Mouse (Mus musculus): ENCODE results near the gene AC140267.1. TPM values are rescaled to one million over a fixed set of nuclear protein-coding genes. Genes with fewer than 3 reads are reported as not detected.

AC140267.1 gene
- polyA plus RNA-seq, 1 experiment: not detected

DNA sequence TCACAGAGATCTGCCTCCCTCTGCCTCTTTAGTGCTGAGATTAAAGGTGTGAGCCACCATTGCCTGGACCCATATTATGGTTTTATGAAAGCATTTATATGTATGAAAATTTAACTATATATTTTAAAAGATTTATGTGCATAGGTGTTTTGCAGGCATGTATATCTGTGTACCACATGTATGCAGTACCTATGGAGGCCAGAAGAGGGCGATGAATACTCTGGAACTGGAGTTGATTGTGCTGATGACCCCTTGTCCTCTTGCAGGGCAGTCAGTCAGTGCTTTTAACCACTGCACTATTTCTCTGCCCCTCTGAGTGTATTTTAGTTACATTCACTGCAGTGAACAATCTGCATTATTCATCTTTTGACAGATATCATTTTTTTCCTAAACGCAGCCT lies 9.8 kb upstream of the AC140267.1 start:
- 46% methylated on average over 2 of the region's 2 CpGs for WGBS
- peak; percentile 40 for DNase-seq (ENCODE audit: low read depth, low spot score)

DNA sequence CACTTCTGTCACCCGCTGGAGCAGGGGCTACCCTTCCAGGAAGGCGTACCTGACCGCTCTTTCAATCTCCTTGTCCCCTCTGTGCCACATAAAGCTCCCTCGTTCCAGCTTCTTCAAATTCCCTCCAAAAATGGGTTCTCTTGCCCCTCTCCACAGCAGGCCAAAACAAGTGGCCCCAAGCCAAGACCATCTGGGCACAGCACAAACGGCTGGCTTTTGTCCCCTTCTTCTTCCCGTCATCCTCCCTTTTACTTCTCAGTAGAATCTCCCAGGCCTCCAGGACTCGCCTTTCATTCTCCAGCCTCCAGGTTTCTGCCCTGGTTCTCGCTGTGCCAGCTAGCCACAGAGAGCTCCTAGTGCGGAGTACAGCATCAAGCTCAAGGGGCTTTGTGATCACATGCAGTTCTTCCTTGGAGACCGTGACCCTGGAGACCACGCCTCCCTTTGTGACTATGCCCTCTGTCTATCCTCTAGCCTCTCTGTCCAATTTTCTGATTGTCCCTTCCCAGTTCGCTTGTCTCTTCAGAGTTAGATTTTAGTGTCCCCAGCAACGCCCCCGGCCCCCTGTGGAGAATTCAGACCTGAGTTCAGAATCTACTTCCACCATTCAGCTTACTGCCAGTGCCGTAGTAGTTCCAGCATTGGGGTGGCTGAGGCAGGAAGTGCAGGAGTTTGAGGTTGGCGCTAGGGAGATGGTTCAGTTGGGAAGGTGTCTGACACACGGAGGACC lies 7.4 kb upstream of the AC140267.1 start:
- 80% methylated on average over 17 of the region's 17 CpGs for WGBS
- DNase-seq (ENCODE audit: low read depth, low spot score): no peak

DNA sequence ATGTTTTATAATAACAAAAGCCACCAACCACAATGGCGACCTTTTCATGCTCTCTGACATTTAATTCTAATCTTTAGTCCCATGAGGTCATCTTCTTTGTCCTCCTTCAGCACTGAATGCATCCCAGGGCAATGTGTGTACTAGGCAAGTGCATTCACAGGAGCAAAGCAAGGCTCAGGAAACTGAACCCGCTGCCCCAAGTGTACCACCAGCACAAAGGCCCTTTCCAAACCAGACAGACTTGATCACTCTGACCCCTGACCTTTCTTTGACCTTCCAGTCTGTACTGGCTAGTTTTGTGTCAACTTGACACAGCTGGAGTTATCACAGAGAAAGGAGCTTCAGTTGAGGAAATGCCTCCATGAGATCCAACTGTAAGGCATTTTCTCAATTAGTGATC lies 3.3 kb upstream of the AC140267.1 start:
- no peak for DNase-seq (ENCODE audit: low read depth, low spot score)
- 84% methylated on average over 2 of the region's 2 CpGs for WGBS

DNA sequence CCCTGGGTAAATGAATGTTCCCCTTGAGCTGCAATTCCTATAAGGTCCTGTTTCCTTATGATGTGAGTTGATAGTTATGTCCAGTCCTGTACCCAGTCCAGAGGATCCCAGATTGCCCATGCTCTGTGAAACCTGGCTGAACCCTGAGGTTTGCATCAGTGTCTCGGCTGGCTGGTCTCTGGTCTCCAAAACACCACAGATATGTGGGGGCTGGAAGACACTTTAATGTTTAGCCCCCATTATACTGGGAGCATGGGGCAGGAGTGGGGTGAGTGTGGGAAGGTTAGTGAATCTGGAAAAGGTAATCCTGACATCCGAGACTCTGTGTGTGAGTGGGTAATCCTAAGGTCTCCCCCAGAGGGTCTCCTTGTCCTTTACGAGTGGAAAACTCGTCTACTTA lies 2.6 kb upstream of the AC140267.1 start:
- no peak for DNase-seq (ENCODE audit: low read depth, low spot score)
- 77% methylated on average over 4 of the region's 4 CpGs for WGBS

DNA sequence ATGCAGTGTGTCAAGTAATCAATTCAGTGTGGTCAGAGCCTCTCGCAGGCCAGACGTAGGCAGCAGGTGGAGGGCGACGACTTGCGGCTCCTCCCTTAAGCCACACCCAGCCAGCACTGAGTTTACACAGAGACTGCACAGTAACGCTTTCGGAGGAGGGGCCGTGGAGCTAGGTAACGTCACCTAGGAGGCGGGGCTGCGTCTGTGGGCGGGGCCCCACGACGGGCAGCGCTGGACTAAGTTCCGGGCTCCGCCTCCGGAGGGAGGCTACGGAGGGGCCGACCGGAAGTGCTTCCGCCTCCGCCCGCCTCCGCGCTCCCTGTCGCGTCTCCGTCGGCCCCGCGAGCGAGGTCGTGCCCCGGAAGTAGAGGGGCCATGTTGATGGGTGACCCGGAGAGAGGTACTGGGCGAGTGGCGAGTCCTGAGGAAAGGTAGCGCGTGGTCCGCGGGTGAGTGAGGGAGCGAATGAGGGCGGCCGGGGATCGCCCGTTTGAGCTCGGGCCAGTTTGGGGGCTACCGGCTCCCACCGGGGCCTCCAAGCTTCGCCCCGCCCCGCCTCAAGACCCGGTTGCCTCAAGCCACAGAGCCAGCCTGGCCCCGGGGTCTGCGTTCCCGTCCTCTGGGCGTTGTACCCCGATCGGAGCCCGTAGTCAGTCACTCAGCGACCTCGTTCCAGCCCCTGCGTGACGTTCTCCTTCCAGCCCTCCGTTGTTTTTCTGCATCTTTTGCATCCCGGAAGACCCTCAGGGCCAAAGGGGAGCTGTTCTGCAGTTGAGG lies 1.7 kb upstream of the AC140267.1 start, which contains the start of gene Mief1:
Gene Mief1, plus strand, starts transcription at position 286 of the 777 bp plus-strand sequence.
- peak; percentile 94 for DNase-seq (ENCODE audit: low read depth, low spot score)
- WGBS: under 1% methylated on average over 67 of the region's 67 CpGs

DNA sequence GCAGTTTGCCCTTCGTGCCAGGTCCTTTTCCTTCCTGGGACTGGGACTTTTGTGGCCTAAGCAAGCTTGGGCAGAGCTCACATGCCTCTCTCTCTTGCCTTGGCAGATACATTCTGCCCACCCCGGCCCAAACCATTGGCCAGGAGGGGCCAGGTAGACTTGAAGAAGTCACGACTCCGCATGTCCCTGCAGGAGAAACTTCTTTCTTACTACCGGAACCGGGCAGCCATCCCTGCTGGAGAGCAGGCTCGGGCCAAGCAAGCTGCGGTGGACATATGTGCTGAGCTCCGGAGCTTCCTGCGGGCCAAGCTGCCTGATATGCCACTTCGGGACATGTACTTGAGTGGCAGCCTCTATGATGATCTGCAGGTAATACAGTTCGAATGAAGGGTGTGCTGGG lies 12.5 kb downstream of the AC140267.1 start:
- 95% methylated on average over 12 of the region's 12 CpGs for WGBS
- no peak for DNase-seq (ENCODE audit: low read depth, low spot score)

DNA sequence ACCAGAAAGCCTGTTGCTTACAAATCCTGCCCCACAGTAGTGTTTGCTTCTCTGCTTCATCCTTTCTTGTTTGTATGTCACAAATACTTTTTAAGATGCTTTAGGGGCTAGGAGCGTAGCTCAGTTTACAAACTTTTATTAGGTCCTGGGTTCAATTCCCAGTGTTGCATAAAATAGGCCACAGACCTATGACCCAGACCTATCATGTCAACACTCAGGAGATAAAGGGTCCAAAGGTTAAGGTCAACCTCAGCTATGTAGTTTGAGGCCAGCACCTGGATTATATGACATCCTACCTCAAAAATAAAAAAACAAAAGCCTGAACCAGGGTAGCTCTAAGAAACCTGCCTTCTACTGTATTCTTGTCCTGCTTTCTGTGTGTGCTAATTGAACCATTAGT lies 13.0 kb downstream of the AC140267.1 start:
- 80% methylated on average over 1 of the region's 1 CpGs for WGBS
- no peak for DNase-seq (ENCODE audit: low read depth, low spot score)

DNA sequence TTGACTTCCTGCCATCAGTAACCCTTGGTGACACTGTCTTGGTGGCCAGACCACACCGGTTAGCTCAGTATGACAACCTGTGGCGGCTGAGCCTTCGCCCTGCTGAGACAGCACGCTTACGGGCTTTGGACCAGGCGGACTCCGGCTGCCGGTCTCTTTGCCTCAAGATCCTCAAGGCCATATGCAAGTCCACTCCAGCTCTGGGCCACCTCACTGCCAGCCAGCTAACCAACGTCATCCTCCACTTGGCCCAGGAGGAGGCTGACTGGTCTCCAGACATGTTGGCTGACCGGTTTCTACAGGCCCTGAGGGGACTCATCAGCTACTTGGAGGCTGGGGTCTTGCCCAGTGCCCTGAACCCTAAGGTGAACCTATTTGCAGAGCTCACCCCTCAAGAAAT lies 14.0 kb downstream of the AC140267.1 start:
- 93% methylated on average over 10 of the region's 10 CpGs for WGBS
- no peak for DNase-seq (ENCODE audit: low read depth, low spot score)

DNA sequence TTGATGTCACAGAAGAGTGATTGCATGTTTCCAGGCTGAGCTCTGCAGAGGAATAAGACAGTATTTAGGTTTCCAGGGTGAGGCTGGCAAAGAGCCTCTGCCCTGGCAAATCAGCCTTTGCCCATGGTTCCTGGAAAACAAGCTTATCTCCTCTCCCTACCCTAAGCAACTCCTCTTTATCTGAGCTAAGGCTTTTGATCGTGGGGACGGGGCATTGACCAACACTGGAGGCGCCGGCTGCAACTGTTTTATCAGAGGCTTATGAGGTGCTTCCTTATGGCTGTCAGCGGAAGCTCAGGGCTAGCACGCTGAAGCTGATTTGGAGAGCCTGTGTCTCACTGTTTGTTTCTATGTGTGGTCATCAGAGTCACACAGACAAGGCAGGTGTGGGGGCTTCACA lies 15.0 kb downstream of the AC140267.1 start:
- no peak for DNase-seq (ENCODE audit: low read depth, low spot score)
- WGBS: 62% methylated on average over 6 of the region's 6 CpGs

DNA sequence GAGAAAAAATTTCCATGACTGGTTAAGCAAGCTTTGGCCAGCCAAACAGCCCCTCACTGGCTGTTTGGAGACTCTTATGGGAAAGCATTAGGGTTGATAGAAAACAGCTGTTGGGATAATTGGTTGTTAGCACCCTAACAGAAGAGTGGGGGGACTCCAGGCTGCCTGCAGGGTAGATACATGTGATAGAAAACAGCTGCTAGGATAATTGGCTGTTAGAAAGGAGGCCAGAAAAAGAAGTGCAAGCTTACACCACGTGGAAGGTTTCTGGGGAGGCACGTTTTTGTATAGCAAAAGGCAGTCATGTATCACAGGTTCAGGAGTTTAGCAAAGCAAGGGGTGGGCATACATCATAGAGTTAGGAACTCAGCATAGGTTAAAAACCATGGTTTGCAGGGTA lies 17.9 kb downstream of the AC140267.1 start:
- no peak for DNase-seq (ENCODE audit: low read depth, low spot score)
- 39% methylated on average over 2 of the region's 2 CpGs for WGBS

DNA sequence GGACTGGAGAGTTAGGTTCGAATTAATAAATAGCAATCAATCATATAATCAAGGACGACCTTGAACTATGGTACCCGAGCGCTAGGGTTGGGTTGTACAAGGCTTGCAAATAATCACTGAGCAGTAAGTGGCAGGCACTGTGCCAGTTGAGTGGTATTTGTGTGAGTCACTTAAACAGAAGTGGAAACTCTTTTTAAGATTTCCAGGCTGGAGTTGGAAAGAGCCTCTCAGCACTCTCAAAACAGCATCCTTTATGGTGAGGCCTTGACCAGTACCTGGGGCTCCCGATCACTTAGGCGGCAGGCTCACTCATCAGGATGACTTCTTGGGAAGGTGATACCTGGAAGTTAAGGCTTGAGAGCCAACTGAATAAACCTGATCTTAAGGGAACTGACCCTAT lies 18.6 kb downstream of the AC140267.1 start:
- DNase-seq (ENCODE audit: low read depth, low spot score): no peak
- 15% methylated on average over 6 of the region's 6 CpGs for WGBS

DNA sequence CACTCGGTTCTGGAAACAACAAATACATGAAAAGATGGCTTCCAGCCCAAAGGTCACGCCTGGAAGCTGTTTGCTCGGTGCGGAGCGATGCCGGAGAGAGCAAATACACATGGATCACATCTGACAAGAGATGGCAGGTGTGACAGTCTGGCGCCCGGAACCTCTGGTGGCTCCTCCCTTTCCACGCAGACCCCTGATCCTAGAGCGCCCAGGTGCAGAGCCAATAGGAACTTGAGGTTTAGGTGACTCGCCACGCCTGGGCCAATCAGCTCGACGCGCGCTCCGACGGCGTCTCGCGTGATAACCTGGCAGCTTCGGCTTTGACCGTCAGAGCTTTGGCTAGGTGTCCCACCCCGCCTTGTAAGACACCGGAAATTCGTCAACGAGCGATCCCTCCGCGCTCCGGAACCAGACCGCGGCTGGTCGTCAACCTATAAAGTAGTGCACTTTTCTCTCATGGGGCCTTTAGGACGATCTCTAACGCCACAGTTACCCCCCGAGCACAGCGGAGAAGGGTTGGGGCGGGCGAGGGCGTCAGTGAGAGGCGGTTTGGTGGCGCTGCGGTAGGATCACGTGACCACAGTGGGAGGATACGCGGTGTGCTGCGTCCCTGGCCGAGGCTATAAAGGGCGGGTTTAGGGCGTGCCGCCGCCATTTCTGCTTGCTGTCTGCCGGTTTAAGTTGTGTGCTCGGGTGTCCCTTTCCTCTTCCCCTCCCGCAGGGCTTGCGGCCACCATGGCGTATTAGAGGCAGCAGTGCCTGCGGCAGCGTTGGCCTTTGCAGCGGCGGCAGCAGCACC lies 19.4 kb downstream of the AC140267.1 start, which contains the start of gene Atf4:
Gene Atf4, plus strand, starts transcription at position 338 of the 799 bp plus-strand sequence.
- WGBS: under 1% methylated on average over 62 of the region's 62 CpGs
- peak; percentile 98 for DNase-seq (ENCODE audit: low read depth, low spot score)

DNA sequence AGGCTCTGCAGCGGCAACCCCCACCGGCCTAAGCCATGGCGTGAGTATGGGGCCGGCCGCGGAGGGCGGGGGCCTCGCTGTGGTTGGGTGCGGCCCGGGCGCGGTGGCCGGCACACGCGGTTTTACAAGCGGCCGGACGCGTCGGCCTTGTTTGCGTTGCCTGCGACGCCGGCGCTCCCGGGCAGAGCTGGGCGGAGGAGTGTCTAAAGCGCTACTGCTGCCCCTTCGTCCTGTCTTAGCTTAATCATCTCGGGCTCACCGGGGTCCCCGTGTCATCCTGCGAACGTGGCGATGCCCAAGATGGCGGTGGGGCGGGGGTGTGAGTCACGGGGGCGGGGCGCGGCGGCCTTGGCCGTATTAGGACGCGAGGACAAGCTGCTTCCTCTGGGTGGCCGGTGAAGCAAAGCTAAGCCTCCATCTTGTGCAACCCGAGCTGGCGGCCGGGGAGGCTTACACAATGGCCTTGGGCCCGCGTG lies 20.0 kb downstream of the AC140267.1 start:
- no peak for DNase-seq (ENCODE audit: low read depth, low spot score)
- under 1% methylated on average over 50 of the region's 51 CpGs for WGBS

DNA sequence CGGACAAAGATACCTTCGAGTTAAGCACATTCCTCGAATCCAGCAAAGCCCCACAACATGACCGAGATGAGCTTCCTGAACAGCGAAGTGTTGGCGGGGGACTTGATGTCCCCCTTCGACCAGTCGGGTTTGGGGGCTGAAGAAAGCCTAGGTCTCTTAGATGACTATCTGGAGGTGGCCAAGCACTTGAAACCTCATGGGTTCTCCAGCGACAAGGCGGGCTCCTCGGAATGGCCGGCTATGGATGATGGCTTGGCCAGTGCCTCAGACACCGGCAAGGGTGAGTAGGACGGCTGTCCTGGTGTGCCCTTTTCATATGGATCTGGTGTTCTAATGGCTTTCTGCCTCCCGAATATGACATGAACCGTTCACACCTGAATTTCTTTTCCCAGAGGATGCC lies 20.6 kb downstream of the AC140267.1 start:
- no peak for DNase-seq (ENCODE audit: low read depth, low spot score)
- 2% methylated on average over 16 of the region's 16 CpGs for WGBS

DNA sequence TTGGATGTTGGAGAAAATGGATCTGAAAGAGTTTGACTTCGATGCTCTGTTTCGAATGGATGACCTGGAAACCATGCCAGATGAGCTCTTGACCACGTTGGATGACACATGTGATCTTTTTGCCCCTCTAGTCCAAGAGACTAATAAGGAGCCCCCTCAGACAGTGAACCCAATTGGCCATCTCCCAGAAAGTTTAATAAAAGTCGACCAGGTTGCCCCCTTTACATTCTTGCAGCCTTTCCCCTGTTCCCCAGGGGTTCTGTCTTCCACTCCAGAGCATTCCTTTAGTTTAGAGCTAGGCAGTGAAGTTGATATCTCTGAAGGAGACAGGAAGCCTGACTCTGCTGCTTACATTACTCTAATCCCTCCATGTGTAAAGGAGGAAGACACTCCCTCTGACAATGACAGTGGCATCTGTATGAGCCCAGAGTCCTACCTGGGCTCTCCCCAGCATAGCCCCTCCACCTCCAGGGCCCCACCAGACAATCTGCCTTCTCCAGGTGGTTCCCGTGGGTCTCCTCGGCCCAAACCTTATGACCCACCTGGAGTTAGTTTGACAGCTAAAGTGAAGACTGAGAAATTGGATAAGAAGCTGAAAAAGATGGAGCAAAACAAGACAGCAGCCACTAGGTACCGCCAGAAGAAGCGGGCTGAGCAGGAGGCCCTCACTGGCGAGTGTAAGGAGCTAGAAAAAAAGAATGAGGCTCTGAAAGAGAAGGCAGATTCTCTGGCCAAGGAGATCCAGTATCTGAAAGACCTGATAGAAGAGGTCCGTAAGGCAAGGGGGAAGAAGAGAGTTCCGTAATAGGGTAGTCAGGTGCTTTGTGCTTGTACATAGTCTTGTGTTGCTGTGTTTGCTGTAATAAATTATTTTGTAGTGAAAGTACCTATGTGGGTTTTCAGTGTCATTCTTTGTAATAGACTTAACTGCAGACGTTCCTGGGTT lies 21.3 kb downstream of the AC140267.1 start:
- DNase-seq (ENCODE audit: low read depth, low spot score): no peak
- WGBS: 14% methylated on average over 12 of the region's 12 CpGs

DNA sequence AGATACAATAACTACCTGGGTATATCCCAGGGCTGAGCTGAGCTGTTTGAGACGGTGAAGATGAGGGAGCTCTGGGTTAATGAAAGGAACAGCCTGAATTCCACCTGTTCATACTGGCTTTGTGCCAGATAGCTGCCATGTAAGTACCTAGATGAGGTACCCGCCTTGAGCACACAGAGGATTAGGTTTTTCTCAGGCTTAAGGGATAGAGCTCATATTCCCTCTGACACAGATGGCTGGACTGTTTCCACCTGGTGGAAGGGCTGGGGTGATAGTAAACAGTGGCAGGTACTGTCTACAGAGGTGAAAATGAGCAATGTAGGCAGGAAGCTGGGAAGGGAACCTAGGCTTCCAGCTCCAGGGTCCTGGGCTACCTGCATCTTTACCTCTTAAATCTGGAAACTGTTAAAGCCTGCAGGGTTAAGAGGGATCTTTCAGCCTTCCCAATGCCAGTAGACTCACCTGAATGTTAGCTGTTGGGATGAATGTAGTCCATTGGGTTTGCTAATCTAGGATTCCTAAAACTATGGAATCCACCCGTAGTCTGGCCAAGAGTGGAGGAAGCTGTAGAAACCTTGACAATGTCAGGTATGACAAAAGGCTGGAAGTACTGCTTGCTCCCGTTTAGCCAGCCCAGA lies 22.1 kb downstream of the AC140267.1 start:
- DNase-seq (ENCODE audit: low read depth, low spot score): no peak
- WGBS: 8% methylated on average over 4 of the region's 4 CpGs

DNA sequence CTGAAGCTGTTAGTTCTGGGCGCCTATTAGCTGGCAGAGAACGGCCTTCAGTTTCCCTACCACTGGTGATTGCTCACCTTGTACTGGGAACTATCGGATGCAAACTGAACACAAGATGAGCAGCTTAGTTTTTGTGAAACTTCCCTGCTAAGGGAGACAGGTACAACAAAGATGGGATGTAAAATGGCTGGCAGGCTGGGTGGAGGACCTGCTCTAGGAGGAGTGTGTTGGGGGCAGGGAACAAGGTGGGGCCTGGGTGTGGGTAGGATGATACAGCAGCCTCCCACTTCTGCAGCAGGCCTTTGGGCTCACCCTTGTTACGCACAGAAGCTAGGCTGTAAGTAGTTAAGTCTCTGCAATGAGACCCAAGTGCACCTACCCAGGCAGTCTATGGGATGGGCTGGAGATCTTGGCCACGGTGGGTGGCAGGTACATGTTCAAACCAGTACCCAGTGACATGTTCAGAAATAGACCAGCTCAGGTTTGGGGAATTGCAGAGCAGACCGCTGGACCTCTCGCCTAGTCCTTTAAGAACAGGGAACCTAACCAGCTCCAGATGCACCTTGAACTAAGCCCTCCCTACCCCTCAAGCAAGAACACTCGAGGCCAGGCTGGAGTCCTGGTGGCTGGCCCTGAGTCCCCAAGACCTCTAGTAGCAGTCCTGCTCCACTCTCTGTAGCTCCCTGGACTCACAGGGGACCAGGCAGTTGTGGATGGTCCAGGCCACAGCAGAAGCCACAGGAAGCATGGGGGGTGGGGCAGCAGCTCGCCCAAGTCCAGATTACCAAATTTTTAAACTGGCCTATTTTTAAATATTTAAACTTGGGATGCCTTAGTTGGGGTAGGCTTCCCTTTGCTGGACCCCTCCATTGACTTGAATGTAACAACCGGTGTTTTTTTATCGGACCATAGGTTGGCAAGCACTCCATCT lies 22.9 kb downstream of the AC140267.1 start:
- DNase-seq (ENCODE audit: low read depth, low spot score): no peak
- 43% methylated on average over 11 of the region's 11 CpGs for WGBS

Measured in large intestine, adult 2 months (tissue).